Mouse (Mus musculus): ENCODE results near the gene Fam83c. TPM values are rescaled to one million over a fixed set of nuclear protein-coding genes. Genes with fewer than 3 reads are reported as not detected.

Gene Fam83c
- not detected for polyA plus RNA-seq (2014; fragmentation: Illumina TruSeq; extraction: RNeasy Lipid Tissue Mini Kit (QIAGEN cat#74804); ENCODE audit: low read depth, low replicate concordance)

DNA sequence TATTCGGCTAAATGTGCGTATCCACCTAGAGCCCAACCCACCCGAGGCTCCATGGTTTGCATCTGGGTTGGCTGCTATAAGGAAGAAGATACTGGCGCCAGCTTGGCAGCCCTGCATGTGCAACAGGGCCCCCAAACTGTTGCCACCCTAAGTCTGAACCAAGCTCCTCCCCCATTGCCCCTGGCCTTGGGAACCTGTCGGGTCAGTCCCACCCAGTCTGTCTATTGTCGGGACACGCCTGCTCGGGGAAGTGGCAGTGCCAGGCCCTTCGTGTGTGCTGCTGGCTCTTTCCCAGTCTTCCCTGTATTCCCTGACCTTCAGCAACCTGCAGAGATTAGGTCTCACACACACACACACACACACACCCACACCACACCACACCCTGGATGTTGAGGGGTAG lies at the start of gene Fam83c:
Gene Fam83c, minus strand, starts transcription at position 123 of the 400 bp plus-strand sequence.

DNA sequence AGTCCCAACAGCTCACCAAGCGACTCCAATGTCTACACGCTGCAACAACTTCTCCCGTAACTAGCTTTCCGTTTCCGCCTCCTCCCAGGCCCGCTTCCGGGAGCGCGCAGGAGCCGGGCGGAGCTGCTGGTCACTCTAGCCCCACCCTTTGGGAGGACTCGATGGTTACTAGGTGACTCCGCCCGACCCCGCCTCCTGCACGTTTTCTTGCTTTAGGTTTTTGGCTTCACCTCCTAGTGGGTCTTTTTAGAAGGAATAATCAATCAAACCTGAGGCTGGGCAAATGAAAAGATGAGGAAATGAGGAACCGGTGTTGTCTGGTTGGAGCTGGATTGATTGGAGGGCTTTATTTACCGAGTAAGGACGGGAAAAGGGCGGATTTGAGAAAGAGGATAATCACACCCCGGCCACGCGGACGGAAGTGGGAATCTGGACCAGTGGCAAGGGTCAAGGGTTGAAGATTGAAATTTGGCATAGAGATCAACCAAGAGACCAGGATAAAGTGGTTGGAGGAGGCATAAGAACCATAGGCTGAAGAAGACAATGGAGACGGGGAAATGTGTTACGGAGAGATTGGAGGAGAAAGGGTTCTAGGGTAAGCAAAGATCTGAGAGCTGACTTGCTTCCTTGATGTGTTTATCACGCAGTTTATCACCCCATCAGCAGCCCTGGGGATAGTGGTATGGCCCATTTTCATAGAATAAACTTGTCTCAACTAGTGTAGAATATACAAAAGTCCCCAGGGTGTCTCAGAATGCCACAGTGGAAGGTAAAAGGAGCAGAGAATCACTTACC lies 7.8 kb downstream of the Fam83c start, which contains the start of gene Eif6:
Gene Eif6, minus strand, starts transcription at position 296 of the 795 bp plus-strand sequence.

DNA sequence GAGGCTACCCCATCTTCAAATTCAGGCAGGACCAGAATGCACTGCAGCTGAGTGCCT lies 15.4 kb downstream of the Fam83c start, which contains the start of gene BC029722:
Gene BC029722, minus strand, starts transcription at position 35 of the 57 bp plus-strand sequence.

Other genes starting within 250 kb of the Fam83c start
- 1.1 TPM for gene Gss, start 242.0 kb downstream of the Fam83c start, polyA plus RNA-seq (2014; fragmentation: Illumina TruSeq; extraction: RNeasy Lipid Tissue Mini Kit (QIAGEN cat#74804); ENCODE audit: low read depth, low replicate concordance)
- gene Myh7b, start 223.6 kb downstream of the Fam83c start, polyA plus RNA-seq (2014; fragmentation: Illumina TruSeq; extraction: RNeasy Lipid Tissue Mini Kit (QIAGEN cat#74804); ENCODE audit: low read depth, low replicate concordance): not detected
- 88.4 TPM for gene Trpc4ap, start 142.5 kb downstream of the Fam83c start, polyA plus RNA-seq (2014; fragmentation: Illumina TruSeq; extraction: RNeasy Lipid Tissue Mini Kit (QIAGEN cat#74804); ENCODE audit: low read depth, low replicate concordance)
- gene Edem2, start 105.4 kb downstream of the Fam83c start, polyA plus RNA-seq (2014; fragmentation: Illumina TruSeq; extraction: RNeasy Lipid Tissue Mini Kit (QIAGEN cat#74804); ENCODE audit: low read depth, low replicate concordance): 8.4 TPM
- gene Gm17581, start 99.0 kb downstream of the Fam83c start, polyA plus RNA-seq (2014; fragmentation: Illumina TruSeq; extraction: RNeasy Lipid Tissue Mini Kit (QIAGEN cat#74804); ENCODE audit: low read depth, low replicate concordance): not detected
- 0.29 TPM for gene Procr, start 83.7 kb downstream of the Fam83c start, polyA plus RNA-seq (2014; fragmentation: Illumina TruSeq; extraction: RNeasy Lipid Tissue Mini Kit (QIAGEN cat#74804); ENCODE audit: low read depth, low replicate concordance)
- 0.14 TPM for gene Mmp24, start 59.5 kb downstream of the Fam83c start, polyA plus RNA-seq (2014; fragmentation: Illumina TruSeq; extraction: RNeasy Lipid Tissue Mini Kit (QIAGEN cat#74804); ENCODE audit: low read depth, low replicate concordance)
- gene BC029722, start 15.4 kb downstream of the Fam83c start, polyA plus RNA-seq (2014; fragmentation: Illumina TruSeq; extraction: RNeasy Lipid Tissue Mini Kit (QIAGEN cat#74804); ENCODE audit: low read depth, low replicate concordance): 4.8 TPM
- gene Eif6, start 7.9 kb downstream of the Fam83c start, polyA plus RNA-seq (2014; fragmentation: Illumina TruSeq; extraction: RNeasy Lipid Tissue Mini Kit (QIAGEN cat#74804); ENCODE audit: low read depth, low replicate concordance): 6.4 TPM
- gene Uqcc1, start 95.5 kb upstream of the Fam83c start, polyA plus RNA-seq (2014; fragmentation: Illumina TruSeq; extraction: RNeasy Lipid Tissue Mini Kit (QIAGEN cat#74804); ENCODE audit: low read depth, low replicate concordance): 71.1 TPM
- not detected for gene Gm15557, start 105.9 kb upstream of the Fam83c start, polyA plus RNA-seq (2014; fragmentation: Illumina TruSeq; extraction: RNeasy Lipid Tissue Mini Kit (QIAGEN cat#74804); ENCODE audit: low read depth, low replicate concordance)
- not detected for gene Gdf5, start 110.5 kb upstream of the Fam83c start, polyA plus RNA-seq (2014; fragmentation: Illumina TruSeq; extraction: RNeasy Lipid Tissue Mini Kit (QIAGEN cat#74804); ENCODE audit: low read depth, low replicate concordance)
- gene Cep250, start 121.6 kb upstream of the Fam83c start, polyA plus RNA-seq (2014; fragmentation: Illumina TruSeq; extraction: RNeasy Lipid Tissue Mini Kit (QIAGEN cat#74804); ENCODE audit: low read depth, low replicate concordance): 1.7 TPM
- 12.2 TPM for gene 6430550D23Rik, start 173.1 kb upstream of the Fam83c start, polyA plus RNA-seq (2014; fragmentation: Illumina TruSeq; extraction: RNeasy Lipid Tissue Mini Kit (QIAGEN cat#74804); ENCODE audit: low read depth, low replicate concordance)
- 35.8 TPM for gene Ergic3, start 173.2 kb upstream of the Fam83c start, polyA plus RNA-seq (2014; fragmentation: Illumina TruSeq; extraction: RNeasy Lipid Tissue Mini Kit (QIAGEN cat#74804); ENCODE audit: low read depth, low replicate concordance)
- 0.14 TPM for gene Fer1l4, start 218.1 kb upstream of the Fam83c start, polyA plus RNA-seq (2014; fragmentation: Illumina TruSeq; extraction: RNeasy Lipid Tissue Mini Kit (QIAGEN cat#74804); ENCODE audit: low read depth, low replicate concordance)
- gene Spag4, start 230.3 kb upstream of the Fam83c start, polyA plus RNA-seq (2014; fragmentation: Illumina TruSeq; extraction: RNeasy Lipid Tissue Mini Kit (QIAGEN cat#74804); ENCODE audit: low read depth, low replicate concordance): 16.1 TPM

All from testis, adult 10 weeks (tissue).